Mouse (Mus musculus) cerebellum, adult 9-11 months (tissue): ENCODE data around the gene Vti1a.

Source experiments
- DNase-seq: peaks from one replicate; pipeline ENCODE4 v3.0.0; 2022

Vti1a gene

GRCm38 (mm10) chr19:55316109-55316714 lies at the start of gene Vti1a:
Gene Vti1a (plus strand): TSS chr19:55316295.
- DNase-seq, result peak; percentile 90

GRCm38 (mm10) chr19:55266786-55267185 lies 49.3 kb upstream of the Vti1a start:
- DNase-seq, result no peak

DNA sequence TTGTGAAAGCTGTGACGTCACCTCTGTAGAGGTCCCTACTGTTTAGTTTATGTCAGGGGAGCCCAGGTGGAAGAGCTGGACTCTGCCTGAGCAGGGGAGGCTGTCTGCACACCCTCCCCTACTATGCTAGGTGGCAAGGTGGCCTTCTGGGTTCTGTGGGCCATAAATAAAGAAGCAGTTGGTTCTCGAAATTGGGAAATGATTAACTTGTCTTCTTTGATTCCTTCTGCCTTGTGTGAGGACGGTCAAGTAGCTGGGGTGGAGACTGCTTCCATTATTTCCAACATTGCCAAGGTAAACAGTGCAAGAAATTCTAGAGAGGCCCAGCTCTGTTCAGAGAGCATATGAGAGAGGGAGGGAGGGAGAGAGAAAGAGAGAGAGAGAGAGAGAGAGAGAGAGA lies 47.9 kb upstream of the Vti1a start:
- no peak for DNase-seq

DNA sequence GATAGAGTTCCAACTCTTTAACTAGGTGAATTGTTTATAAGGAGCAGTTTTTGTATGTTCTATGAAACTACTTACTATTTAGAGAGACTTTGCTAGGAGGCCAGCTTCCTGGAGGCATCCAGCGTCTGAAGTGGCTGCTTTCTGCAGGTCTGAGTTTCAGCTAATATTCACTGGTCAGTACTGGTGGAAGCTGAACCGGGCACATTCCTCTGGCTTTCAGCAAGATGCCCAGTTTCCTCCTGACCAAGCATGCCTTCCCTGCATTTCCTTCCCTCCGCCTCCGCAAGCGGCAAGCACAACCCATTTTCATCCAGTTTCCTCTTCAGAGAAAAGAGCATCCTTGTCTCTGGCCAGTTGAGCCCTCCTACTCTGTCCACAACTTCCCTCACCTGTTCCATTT lies 47.0 kb upstream of the Vti1a start:
- no peak for DNase-seq

GRCm38 (mm10) chr19:55271448-55271847 lies 44.6 kb upstream of the Vti1a start:
- DNase-seq, result no peak

GRCm38 (mm10) chr19:55273340-55273739 lies 42.8 kb upstream of the Vti1a start:
- no peak for DNase-seq

DNA sequence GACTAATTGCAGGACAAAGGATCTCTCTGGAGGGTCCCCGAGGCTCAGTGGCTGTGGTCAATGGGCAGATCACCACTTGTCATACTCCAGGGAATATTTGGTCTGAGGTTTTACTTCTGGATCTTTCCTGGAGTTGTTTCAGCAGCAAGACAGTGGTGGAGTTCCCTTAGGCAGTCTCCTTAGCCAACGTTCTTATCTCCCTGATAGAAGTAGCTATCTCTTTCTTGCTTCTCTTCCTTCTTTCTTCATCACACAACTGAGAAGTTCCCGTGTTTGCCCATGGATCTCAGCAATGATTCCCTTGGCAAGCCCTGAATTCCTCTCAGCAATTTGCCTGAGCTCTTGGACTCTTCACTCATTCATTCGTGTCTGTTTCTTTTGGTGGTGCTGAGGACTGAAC lies 40.0 kb upstream of the Vti1a start:
- no peak for DNase-seq

DNA sequence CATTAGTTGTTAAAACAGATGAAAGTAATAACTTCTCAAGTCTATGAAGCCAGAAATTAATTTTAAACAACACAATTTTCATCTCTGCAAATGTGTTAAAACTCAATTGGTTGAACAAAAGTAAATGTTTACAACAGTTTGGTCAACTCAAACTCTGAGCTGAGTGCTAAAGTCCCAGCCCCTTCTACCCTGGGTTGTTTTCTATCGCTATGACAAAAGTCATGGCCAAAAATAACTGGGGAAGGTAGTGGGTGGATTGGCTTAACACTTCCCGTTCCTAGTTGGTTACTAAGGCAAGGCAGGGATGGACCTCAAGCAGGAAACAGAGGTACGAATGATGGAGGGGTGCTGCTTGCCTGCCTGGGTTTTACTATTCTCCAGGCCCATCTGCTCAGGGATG lies 39.3 kb upstream of the Vti1a start:
- no peak for DNase-seq

GRCm38 (mm10) chr19:55284093-55284492 lies 32.0 kb upstream of the Vti1a start:
- no peak for DNase-seq

GRCm38 (mm10) chr19:55286034-55286433 lies 30.1 kb upstream of the Vti1a start:
- DNase-seq, result no peak

DNA sequence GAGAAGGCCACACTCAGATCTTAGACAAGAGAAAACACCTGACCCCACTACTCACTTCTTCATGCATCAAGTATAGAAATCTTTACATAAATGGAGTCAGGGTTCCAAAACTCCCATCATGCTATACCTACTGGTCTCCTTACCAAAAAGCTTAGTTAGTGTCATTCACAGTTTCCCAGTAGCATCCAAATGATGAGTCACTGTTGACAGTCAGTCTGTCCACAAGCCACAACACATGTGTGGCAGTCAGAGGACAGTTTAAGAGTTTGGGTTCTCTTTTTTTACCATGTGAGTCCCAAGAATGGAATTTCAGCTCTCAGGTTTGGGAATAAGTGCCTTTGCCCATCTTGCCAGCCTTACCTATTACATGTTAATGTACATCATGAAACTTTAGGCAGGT lies 27.1 kb upstream of the Vti1a start:
- DNase-seq, result no peak

GRCm38 (mm10) chr19:55290621-55291270 lies 25.3 kb upstream of the Vti1a start:
- no peak for DNase-seq

DNA sequence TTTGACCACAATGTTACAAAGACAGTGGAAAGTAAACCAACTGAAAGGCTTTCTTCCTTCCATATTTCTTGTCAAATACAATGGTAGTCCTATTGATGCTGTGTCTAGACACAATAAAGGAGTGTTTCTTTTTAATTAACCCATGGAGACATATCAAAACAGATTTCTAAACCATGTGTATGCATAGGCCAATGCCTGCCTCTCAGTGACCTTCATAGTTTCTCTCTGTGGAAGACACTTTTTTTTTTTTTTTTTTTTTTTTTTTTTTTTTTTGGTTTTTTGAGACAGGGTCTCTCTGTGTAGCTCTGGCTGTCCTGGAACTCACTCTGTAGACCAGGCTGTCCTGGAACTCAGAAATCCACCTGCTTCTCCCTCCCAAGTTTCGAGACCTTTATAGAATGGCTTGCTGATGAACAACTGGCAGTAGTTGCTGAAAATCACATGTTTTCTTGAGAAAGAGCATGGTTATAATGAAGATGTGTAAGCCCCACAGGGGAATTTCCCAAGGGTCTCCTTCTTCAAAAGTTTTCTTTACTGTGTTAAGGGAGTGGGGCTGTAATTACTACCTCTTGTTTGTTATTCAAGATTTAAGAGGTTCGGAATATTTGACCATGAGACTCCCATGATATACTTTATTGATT lies 23.8 kb upstream of the Vti1a start:
- DNase-seq, result no peak

- no peak for DNase-seq
Observed at GRCm38 (mm10) chr19:55293175-55293574, 22.9 kb upstream of the Vti1a start.

DNA sequence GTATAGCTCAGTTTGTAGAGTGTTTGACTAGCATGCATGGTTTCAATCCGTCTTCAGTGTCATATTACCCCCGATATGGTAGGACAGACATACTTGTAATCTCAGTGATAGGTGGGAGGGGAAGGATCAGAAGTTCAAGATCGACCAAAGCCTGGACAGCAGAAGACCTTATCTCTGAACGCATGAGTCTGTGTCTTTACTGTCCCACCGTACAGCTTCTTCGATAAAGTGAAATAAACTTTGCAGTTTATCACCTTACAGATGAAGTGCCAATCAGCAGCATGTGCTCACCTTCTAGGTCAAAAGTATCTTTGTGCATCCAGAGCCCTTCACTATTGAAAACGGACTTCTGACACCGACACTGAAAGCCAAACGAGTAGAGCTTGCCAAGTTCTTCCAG lies 21.0 kb upstream of the Vti1a start:
- no peak for DNase-seq

DNA sequence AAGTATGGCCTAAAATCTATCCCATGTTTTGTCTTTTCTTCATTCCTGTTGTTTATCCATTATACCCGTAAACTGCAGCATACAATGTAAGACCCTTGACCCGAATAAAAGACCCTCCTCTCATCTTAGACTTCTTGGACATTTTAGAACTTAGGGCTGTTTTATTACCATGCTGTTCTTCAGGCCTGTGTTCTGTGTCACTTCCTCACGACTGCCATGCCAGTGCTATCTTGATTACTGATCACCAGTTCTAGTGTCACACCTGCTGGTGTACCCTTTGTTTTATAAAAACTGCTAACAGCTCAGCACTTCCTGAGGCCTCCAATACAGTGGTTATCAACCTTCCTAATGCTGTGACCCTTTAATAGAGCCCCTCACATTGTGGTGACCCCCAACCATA lies 20.5 kb upstream of the Vti1a start:
- no peak for DNase-seq

GRCm38 (mm10) chr19:55296301-55296700 lies 19.8 kb upstream of the Vti1a start:
- no peak for DNase-seq

GRCm38 (mm10) chr19:55297489-55297888 lies 18.6 kb upstream of the Vti1a start:
- DNase-seq, result no peak

GRCm38 (mm10) chr19:55297961-55298360 lies 18.1 kb upstream of the Vti1a start:
- no peak for DNase-seq

DNA sequence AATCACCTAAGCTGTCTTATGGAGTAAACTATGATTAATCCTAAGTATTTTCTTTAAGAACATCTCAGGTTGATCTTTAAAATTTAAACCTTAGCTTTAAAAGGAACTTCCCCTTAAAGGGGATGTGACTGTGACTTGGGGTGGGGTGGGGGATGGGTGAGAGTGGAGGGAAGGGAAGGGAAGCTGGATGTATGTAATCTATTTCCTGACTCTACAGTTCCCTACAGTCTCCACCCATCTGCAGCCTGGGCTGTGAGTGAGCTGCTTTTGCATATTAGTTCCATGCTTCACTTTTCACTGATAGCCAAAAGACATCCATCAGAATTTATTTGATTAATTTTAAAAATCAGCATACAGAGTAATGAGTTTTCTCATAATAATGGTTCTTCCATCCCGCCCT lies 16.7 kb upstream of the Vti1a start:
- DNase-seq, result no peak

- DNase-seq, result no peak
Observed at GRCm38 (mm10) chr19:55300525-55300924, 15.6 kb upstream of the Vti1a start.

DNA sequence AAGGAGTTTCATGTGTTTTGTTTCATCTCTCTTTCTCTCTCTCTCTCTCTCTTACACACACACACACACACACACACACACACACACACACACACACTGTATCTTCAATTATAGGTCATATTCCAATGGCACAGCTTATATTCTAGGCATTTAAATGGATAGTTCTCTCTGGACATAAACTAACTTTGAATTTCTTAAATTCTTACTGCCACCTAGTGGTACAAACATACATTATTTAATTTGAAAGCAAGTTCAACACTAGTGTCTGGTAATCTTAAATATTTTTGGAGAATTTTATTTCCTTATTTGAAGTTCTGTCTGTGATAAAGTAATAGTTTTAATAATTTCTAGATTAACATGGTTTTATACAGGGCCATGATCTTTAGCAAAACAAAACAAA lies 11.1 kb upstream of the Vti1a start:
- DNase-seq, result no peak

GRCm38 (mm10) chr19:55311874-55312273 lies 4.2 kb upstream of the Vti1a start:
- no peak for DNase-seq

DNA sequence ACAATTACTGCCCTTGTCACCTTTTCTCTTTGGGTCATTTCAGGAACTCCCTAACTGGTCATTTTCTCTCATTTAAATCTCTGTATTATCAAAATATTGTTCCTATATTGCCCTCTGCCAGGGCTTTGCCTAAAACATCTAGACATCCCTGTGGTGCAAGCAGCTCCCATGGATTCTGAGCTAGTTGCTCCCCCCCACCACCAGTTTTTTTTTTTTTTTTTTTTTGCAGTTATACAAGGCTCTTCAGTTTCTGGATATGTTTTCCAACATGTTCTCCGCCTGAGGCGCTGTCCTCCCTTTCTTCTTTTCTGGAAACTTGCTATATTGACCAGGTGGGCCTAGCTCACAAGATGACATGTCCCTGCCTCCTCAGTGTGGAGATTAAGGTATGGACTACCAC lies 2.4 kb upstream of the Vti1a start:
- no peak for DNase-seq
